Mouse (Mus musculus): ENCODE data around the gene Macrod2. TPM values are rescaled to one million over a fixed set of nuclear protein-coding genes. Genes with fewer than 3 reads are reported as not detected.

Gene Macrod2
- total and polyA plus RNA-seq, 2 experiments from 2014 or later: 49.7 to 80.7 TPM

GRCm38 (mm10) chr2:141955197-141955596 lies 1560.1 kb downstream of the Macrod2 start:
- WGBS: 6% methylated on average over 3 of the region's 3 CpGs
- TF ChIP-seq CTCF (IDR thresholded peaks at IDR 0.05; ENCODE audit: low read depth): no peak
- H3K27me3 ChIP-seq (ENCODE audit: insufficient read depth, low read length): no peaks in the 10 kb centered on the region
- no peaks in the 10 kb centered on the region for H3K4me1 ChIP-seq (ENCODE audit: insufficient read depth)
- no peak overlapping the region for H3K9ac ChIP-seq
- no peak overlapping the region for H3K4me2 ChIP-seq (ENCODE audit: low read depth)
- H3K27ac ChIP-seq (ENCODE audit: low read depth, low read length): no peak overlapping the region
- H3K36me3 ChIP-seq (ENCODE audit: insufficient read depth): no peaks in the 10 kb centered on the region
- no peaks in the 10 kb centered on the region for H3K9me3 ChIP-seq (ENCODE audit: low read length)
- H3K4me3 ChIP-seq (ENCODE audit: low read depth, low read length): no peak overlapping the region
- DNase-seq: peak; percentile 12
- peak; percentile 43; the same call in 1 of the 2 replicates for ATAC-seq

- no peak for ATAC-seq
- WGBS: 75% methylated on average over 1 of the region's 1 CpGs
Measured at GRCm38 (mm10) chr2:141962868-141963267, 1567.8 kb downstream of the Macrod2 start.

GRCm38 (mm10) chr2:141983664-141984395 lies 1588.7 kb downstream of the Macrod2 start:
- Histone ChIP-seq H3K36me3 (ENCODE audit: insufficient read depth) (no peaks in the 10 kb centered on the region), H3K27ac (ENCODE audit: low read depth, low read length) (no peak overlapping the region), H3K27me3 (ENCODE audit: insufficient read depth, low read length) (no peaks in the 10 kb centered on the region), H3K9me3 (ENCODE audit: low read length) (no peaks in the 10 kb centered on the region), H3K4me3 (ENCODE audit: low read depth, low read length) (no peak overlapping the region), H3K9ac (no peak overlapping the region), H3K4me2 (ENCODE audit: low read depth) (no peak overlapping the region), H3K4me1 (ENCODE audit: insufficient read depth) (no peaks in the 10 kb centered on the region)
- DNase-seq (no peak), ATAC-seq (no peak)
- TF ChIP-seq CTCF (IDR thresholded peaks at IDR 0.05; ENCODE audit: low read depth): no peak
- 43% methylated on average over 7 of the region's 7 CpGs for WGBS

More at GRCm38 (mm10) chr2:141962868-141963267, 1567.8 kb downstream of the Macrod2 start:
- Histone ChIP-seq H3K27me3 (ENCODE audit: insufficient read depth, low read length) (no peaks in the 10 kb centered on the region), H3K4me3 (ENCODE audit: low read depth, low read length) (no peak overlapping the region), H3K4me2 (ENCODE audit: low read depth) (no peak overlapping the region), H3K4me1 (ENCODE audit: insufficient read depth) (no peaks in the 10 kb centered on the region), H3K9me3 (ENCODE audit: low read length) (no peaks in the 10 kb centered on the region), H3K36me3 (ENCODE audit: insufficient read depth) (no peaks in the 10 kb centered on the region), H3K27ac (ENCODE audit: low read depth, low read length) (no peak overlapping the region), H3K9ac (no peak overlapping the region)
- TF ChIP-seq CTCF (IDR thresholded peaks at IDR 0.05; ENCODE audit: low read depth): no peak
- no peak for DNase-seq

- no peak overlapping the region for H3K27ac ChIP-seq (ENCODE audit: low read depth, low read length)
- H3K4me1 ChIP-seq (ENCODE audit: insufficient read depth): 0 out of 2 replicates have a peak, but pooled peaks cover 3% of the 10 kb centered on the region
- no peak for TF ChIP-seq CTCF (IDR thresholded peaks at IDR 0.05; ENCODE audit: low read depth)
- no peak overlapping the region for H3K4me3 ChIP-seq (ENCODE audit: low read depth, low read length)
- WGBS: 35% methylated on average over 6 of the region's 6 CpGs
- H3K9me3 ChIP-seq (ENCODE audit: low read length): no peaks in the 10 kb centered on the region
- DNase-seq (peak; percentile 56), ATAC-seq (peak; percentile 82)
- H3K36me3 ChIP-seq (ENCODE audit: insufficient read depth): no peaks in the 10 kb centered on the region
- no peak overlapping the region for H3K4me2 ChIP-seq (ENCODE audit: low read depth)
- no peaks in the 10 kb centered on the region for H3K27me3 ChIP-seq (ENCODE audit: insufficient read depth, low read length)
- H3K9ac ChIP-seq: no peak overlapping the region
Measured at GRCm38 (mm10) chr2:141998901-141999300, 1603.8 kb downstream of the Macrod2 start.

GRCm38 (mm10) chr2:142024534-142025155 lies 1629.5 kb downstream of the Macrod2 start:
- Histone ChIP-seq H3K4me3 (ENCODE audit: low read depth, low read length) (no peak overlapping the region), H3K27ac (ENCODE audit: low read depth, low read length) (no peak overlapping the region), H3K4me1 (ENCODE audit: insufficient read depth) (no peaks in the 10 kb centered on the region), H3K9ac (no peak overlapping the region), H3K27me3 (ENCODE audit: insufficient read depth, low read length) (no peaks in the 10 kb centered on the region), H3K9me3 (ENCODE audit: low read length) (no peaks in the 10 kb centered on the region), H3K36me3 (ENCODE audit: insufficient read depth) (no peaks in the 10 kb centered on the region), H3K4me2 (ENCODE audit: low read depth) (no peak overlapping the region)
- TF ChIP-seq CTCF (IDR thresholded peaks at IDR 0.05; ENCODE audit: low read depth): no peak
- 90% methylated on average over 4 of the region's 4 CpGs for WGBS
- ATAC-seq (no peak), DNase-seq (no peak)

- H3K9ac ChIP-seq: no peak overlapping the region
- H3K4me2 ChIP-seq (ENCODE audit: low read depth): no peak overlapping the region
- no peaks in the 10 kb centered on the region for H3K9me3 ChIP-seq (ENCODE audit: low read length)
- DNase-seq: no peak
- H3K4me1 ChIP-seq (ENCODE audit: insufficient read depth): no peaks in the 10 kb centered on the region
- no peak overlapping the region for H3K4me3 ChIP-seq (ENCODE audit: low read depth, low read length)
- TF ChIP-seq CTCF (IDR thresholded peaks at IDR 0.05; ENCODE audit: low read depth): no peak
- H3K36me3 ChIP-seq (ENCODE audit: insufficient read depth): no peaks in the 10 kb centered on the region
- no peak overlapping the region for H3K27ac ChIP-seq (ENCODE audit: low read depth, low read length)
- ATAC-seq: no peak
- H3K27me3 ChIP-seq (ENCODE audit: insufficient read depth, low read length): no peaks in the 10 kb centered on the region
Measured at GRCm38 (mm10) chr2:142026721-142027120, 1631.6 kb downstream of the Macrod2 start.

Data from forebrain, postnatal 0 days (tissue).